Mouse (Mus musculus): Measurements from ENCODE around the gene Pnpla1. TPM values are rescaled to one million over a fixed set of nuclear protein-coding genes. Genes with fewer than 3 reads are reported as not detected.

Pnpla1 gene
- polyA plus RNA-seq, 1 experiment from 2014 or later = not detected

GRCm38 (mm10) chr17:28931436-28932211 is 73.4 kb downstream of the Pnpla1 start:
- 89% methylated on average over 18 of the region's 18 CpGs for WGBS
- Histone ChIP-seq H3K4me3 (no peak overlapping the region), H3K9ac (no peak overlapping the region), H3K27me3 (no peaks in the 10 kb centered on the region), H3K27ac (replicated peaks) (no peak overlapping the region), H3K4me2 (no peak overlapping the region), H3K4me1 (replicated peaks) (peaks cover 10% of the 10 kb centered on the region), H3K36me3 (no peaks in the 10 kb centered on the region), H3K9me3 (no peaks in the 10 kb centered on the region)
- no peak for ATAC-seq (ENCODE audit: low read depth)

DNA sequence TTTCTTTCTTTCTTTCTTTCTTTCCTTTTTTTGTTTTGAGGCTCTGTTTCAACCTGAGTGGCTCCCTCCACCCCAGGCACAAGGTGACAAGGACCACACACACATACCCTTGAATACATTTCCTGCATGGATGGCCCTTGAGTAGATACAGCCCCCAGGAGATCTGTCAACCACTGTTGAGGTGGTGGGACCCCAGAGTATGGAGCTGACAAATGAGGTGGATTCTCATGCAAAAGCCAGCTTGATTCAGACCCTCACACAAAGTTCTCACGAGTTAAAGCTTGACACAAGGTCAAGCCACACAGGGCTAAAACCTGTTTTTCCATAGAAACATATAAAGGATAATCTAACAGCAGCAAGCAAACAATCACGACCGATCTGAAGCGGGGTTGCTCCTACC is 74.1 kb downstream of the Pnpla1 start:
- Histone ChIP-seq H3K36me3 (no peaks in the 10 kb centered on the region), H3K4me2 (no peak overlapping the region), H3K9me3 (no peaks in the 10 kb centered on the region), H3K27ac (replicated peaks) (no peak overlapping the region), H3K4me3 (no peak overlapping the region), H3K9ac (no peak overlapping the region), H3K27me3 (no peaks in the 10 kb centered on the region), H3K4me1 (replicated peaks) (peaks cover 10% of the 10 kb centered on the region)
- no peak for ATAC-seq (ENCODE audit: low read depth)
- 95% methylated on average over 4 of the region's 4 CpGs for WGBS

DNA sequence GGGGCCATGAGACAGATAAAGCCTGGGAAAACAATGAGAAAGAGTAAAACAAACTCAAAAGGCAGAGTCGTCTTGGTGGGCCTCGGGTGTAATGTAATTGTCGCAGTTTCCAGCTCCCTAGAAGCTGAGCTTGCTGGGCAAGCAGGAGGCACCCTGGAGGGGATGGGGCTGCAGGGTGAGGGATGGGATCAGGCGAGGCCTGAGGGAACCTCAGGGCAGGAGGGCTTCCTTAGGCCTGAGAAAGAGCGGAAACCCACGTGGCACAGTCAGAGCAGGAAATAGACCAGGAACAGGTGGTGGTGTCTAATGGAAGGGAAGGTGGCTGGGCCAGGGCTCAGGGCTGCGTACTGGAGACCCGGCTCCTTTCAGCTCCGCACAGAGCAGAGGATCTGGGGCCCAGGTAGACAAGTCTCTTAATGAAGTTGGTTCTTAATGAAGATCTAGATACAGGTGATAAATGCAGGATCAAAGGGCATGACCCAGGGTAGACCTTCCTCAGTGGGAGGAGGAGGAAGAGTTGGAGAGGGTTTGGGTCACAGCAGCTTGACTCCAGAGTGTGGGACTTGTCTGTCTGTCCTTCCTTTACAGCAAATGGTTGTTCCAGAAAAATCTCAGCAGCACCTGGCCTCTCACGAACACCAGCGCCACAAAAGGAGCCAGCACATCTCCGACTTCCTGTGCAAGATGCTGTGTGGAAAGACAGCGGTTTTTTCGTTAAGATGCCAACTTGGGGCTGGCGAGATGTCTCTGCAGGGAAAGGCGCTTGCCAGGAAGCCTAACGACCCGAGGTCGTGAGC is 76.1 kb downstream of the Pnpla1 start:
- H3K4me2 ChIP-seq = no peak overlapping the region
- no peaks in the 10 kb centered on the region for H3K27me3 ChIP-seq
- peaks cover 10% of the 10 kb centered on the region for H3K4me1 ChIP-seq (replicated peaks)
- no peak for ATAC-seq (ENCODE audit: low read depth)
- no peak overlapping the region for H3K9ac ChIP-seq
- H3K36me3 ChIP-seq = no peaks in the 10 kb centered on the region
- H3K9me3 ChIP-seq = no peaks in the 10 kb centered on the region
- 77% methylated on average over 19 of the region's 19 CpGs for WGBS
- H3K27ac ChIP-seq (replicated peaks) = no peak overlapping the region
- H3K4me3 ChIP-seq = no peak overlapping the region

GRCm38 (mm10) chr17:28936133-28936532 is 77.9 kb downstream of the Pnpla1 start:
- no peak for ATAC-seq (ENCODE audit: low read depth)
- Histone ChIP-seq H3K4me1 (replicated peaks) (no peaks in the 10 kb centered on the region), H3K4me2 (no peak overlapping the region), H3K27ac (replicated peaks) (no peak overlapping the region), H3K27me3 (no peaks in the 10 kb centered on the region), H3K9me3 (no peaks in the 10 kb centered on the region), H3K4me3 (no peak overlapping the region), H3K36me3 (no peaks in the 10 kb centered on the region), H3K9ac (no peak overlapping the region)
- WGBS = 89% methylated on average over 7 of the region's 7 CpGs

- 78% methylated on average over 10 of the region's 10 CpGs for WGBS
- no peak overlapping the region for H3K9ac ChIP-seq
- H3K4me1 ChIP-seq (replicated peaks) = no peaks in the 10 kb centered on the region
- H3K27me3 ChIP-seq = no peaks in the 10 kb centered on the region
- H3K9me3 ChIP-seq = no peaks in the 10 kb centered on the region
- no peak for ATAC-seq (ENCODE audit: low read depth)
- H3K27ac ChIP-seq (replicated peaks) = no peak overlapping the region
- no peak overlapping the region for H3K4me2 ChIP-seq
- no peaks in the 10 kb centered on the region for H3K36me3 ChIP-seq
- H3K4me3 ChIP-seq = no peak overlapping the region
Measured at GRCm38 (mm10) chr17:28936622-28937345, 78.6 kb downstream of the Pnpla1 start.

Other genes starting within 250 kb of the Pnpla1 start
- gene Srpk1, start 235.7 kb upstream of the Pnpla1 start, polyA plus RNA-seq (2015; fragmentation: Nextera tagmentation; extraction: Ambion mirVana) = 91.2 and 106 TPM in 2 replicates
- gene Slc26a8, start 168.2 kb upstream of the Pnpla1 start, polyA plus RNA-seq (2015; fragmentation: Nextera tagmentation; extraction: Ambion mirVana) = 0.94 and 1.2 TPM in 2 replicates
- 29.0 and 29.4 TPM in 2 replicates for gene Mapk14, start 167.1 kb upstream of the Pnpla1 start, polyA plus RNA-seq (2015; fragmentation: Nextera tagmentation; extraction: Ambion mirVana)
- 1.7 and 1.8 TPM in 2 replicates for gene AC170998.1, start 132.3 kb upstream of the Pnpla1 start, polyA plus RNA-seq (2015; fragmentation: Nextera tagmentation; extraction: Ambion mirVana)
- 0.52 and 1.8 TPM in 2 replicates for gene Mapk13, start 89.1 kb upstream of the Pnpla1 start, polyA plus RNA-seq (2015; fragmentation: Nextera tagmentation; extraction: Ambion mirVana)
- gene Brpf3, start 57.3 kb upstream of the Pnpla1 start, polyA plus RNA-seq (2015; fragmentation: Nextera tagmentation; extraction: Ambion mirVana) = 7.1 and 7.8 TPM in 2 replicates
- 0.25 and 0.29 TPM in 2 replicates for gene 4930539E08Rik, start 56.9 kb downstream of the Pnpla1 start, polyA plus RNA-seq (2015; fragmentation: Nextera tagmentation; extraction: Ambion mirVana)
- gene Pxt1, start 85.4 kb downstream of the Pnpla1 start, polyA plus RNA-seq (2015; fragmentation: Nextera tagmentation; extraction: Ambion mirVana) = not detected in 2 replicates
- gene Kctd20, start 93.5 kb downstream of the Pnpla1 start, polyA plus RNA-seq (2015; fragmentation: Nextera tagmentation; extraction: Ambion mirVana) = 92.2 and 96.8 TPM in 2 replicates
- 113 and 116 TPM in 2 replicates for gene Stk38, start 149.6 kb downstream of the Pnpla1 start, polyA plus RNA-seq (2015; fragmentation: Nextera tagmentation; extraction: Ambion mirVana)
- gene Srsf3, start 174.2 kb downstream of the Pnpla1 start, polyA plus RNA-seq (2015; fragmentation: Nextera tagmentation; extraction: Ambion mirVana) = 513 and 586 TPM in 2 replicates
- gene Cdkn1a, start 232.6 kb downstream of the Pnpla1 start, polyA plus RNA-seq (2015; fragmentation: Nextera tagmentation; extraction: Ambion mirVana) = 47.2 and 51.0 TPM in 2 replicates